Mouse (Mus musculus): ENCODE data around the gene Stn1. TPM values are rescaled to one million over a fixed set of nuclear protein-coding genes. Genes with fewer than 3 reads are reported as not detected.

Stn1 gene
- polyA plus RNA-seq, 1 experiment from 2014 or later, result 61.0 TPM

GRCm38 (mm10) chr19:47457711-47458503, 79.4 kb downstream of the Stn1 start:
- ATAC-seq (replicated peaks; ENCODE audit: insufficient number of reproducible peaks, low FRiP score, low TSS enrichment, low read depth), result no peak

GRCm38 (mm10) chr19:47456021-47456420, 81.3 kb downstream of the Stn1 start:
- Histone ChIP-seq H3K4me2 (ENCODE audit: low read depth, low read length) (no peak overlapping the region), H3K4me3 (ENCODE audit: low read depth, low read length) (no peak overlapping the region), H3K27me3 (ENCODE audit: control insufficient read depth, insufficient read depth, low read length) (no peaks in the 10 kb centered on the region), H3K36me3 (replicated peaks; ENCODE audit: control insufficient read depth, insufficient read depth, low read depth, low read length) (no peaks in the 10 kb centered on the region), H3K27ac (replicated peaks; ENCODE audit: low read depth, low read length) (no peak overlapping the region), H3K4me1 (ENCODE audit: control insufficient read depth, insufficient read depth, low read length) (no peaks in the 10 kb centered on the region), H3K9ac (replicated peaks; ENCODE audit: low read length) (no peak overlapping the region), H3K9me3 (replicated peaks; ENCODE audit: control insufficient read depth, low read length) (no peaks in the 10 kb centered on the region)
- DNase-seq (ENCODE audit: low spot score) (no peak), ATAC-seq (replicated peaks; ENCODE audit: insufficient number of reproducible peaks, low FRiP score, low TSS enrichment, low read depth) (no peak)
- 67% methylated on average over 6 of the region's 6 CpGs for WGBS

More at GRCm38 (mm10) chr19:47457711-47458503, 79.4 kb downstream of the Stn1 start:
- Histone ChIP-seq H3K9me3 (replicated peaks; ENCODE audit: control insufficient read depth, low read length) (no peaks in the 10 kb centered on the region), H3K4me1 (ENCODE audit: control insufficient read depth, insufficient read depth, low read length) (peaks cover 3% of the 10 kb centered on the region), H3K27ac (replicated peaks; ENCODE audit: low read depth, low read length) (no peak overlapping the region), H3K4me2 (ENCODE audit: low read depth, low read length) (no peak overlapping the region), H3K36me3 (replicated peaks; ENCODE audit: control insufficient read depth, insufficient read depth, low read depth, low read length) (no peaks in the 10 kb centered on the region), H3K9ac (replicated peaks; ENCODE audit: low read length) (no peak overlapping the region), H3K27me3 (ENCODE audit: control insufficient read depth, insufficient read depth, low read length) (no peaks in the 10 kb centered on the region), H3K4me3 (ENCODE audit: low read depth, low read length) (no peak overlapping the region)
- no peak for DNase-seq (ENCODE audit: low spot score)
- WGBS, result 69% methylated on average over 13 of the region's 13 CpGs

GRCm38 (mm10) chr19:47455001-47455755, 82.1 kb downstream of the Stn1 start:
- Histone ChIP-seq H3K9me3 (replicated peaks; ENCODE audit: control insufficient read depth, low read length) (no peaks in the 10 kb centered on the region), H3K9ac (replicated peaks; ENCODE audit: low read length) (no peak overlapping the region), H3K27me3 (ENCODE audit: control insufficient read depth, insufficient read depth, low read length) (no peaks in the 10 kb centered on the region), H3K4me1 (ENCODE audit: control insufficient read depth, insufficient read depth, low read length) (no peaks in the 10 kb centered on the region), H3K27ac (replicated peaks; ENCODE audit: low read depth, low read length) (no peak overlapping the region), H3K36me3 (replicated peaks; ENCODE audit: control insufficient read depth, insufficient read depth, low read depth, low read length) (no peaks in the 10 kb centered on the region), H3K4me3 (ENCODE audit: low read depth, low read length) (no peak overlapping the region), H3K4me2 (ENCODE audit: low read depth, low read length) (no peak overlapping the region)
- WGBS, result 89% methylated on average over 15 of the region's 15 CpGs
- DNase-seq (ENCODE audit: low spot score), result no peak
- ATAC-seq (replicated peaks; ENCODE audit: insufficient number of reproducible peaks, low FRiP score, low TSS enrichment, low read depth), result no peak

- Histone ChIP-seq H3K27me3 (ENCODE audit: control insufficient read depth, insufficient read depth, low read length) (no peaks in the 10 kb centered on the region), H3K9me3 (replicated peaks; ENCODE audit: control insufficient read depth, low read length) (no peaks in the 10 kb centered on the region), H3K4me1 (ENCODE audit: control insufficient read depth, insufficient read depth, low read length) (no peaks in the 10 kb centered on the region), H3K36me3 (replicated peaks; ENCODE audit: control insufficient read depth, insufficient read depth, low read depth, low read length) (no peaks in the 10 kb centered on the region), H3K4me3 (ENCODE audit: low read depth, low read length) (no peak overlapping the region), H3K4me2 (ENCODE audit: low read depth, low read length) (no peak overlapping the region), H3K27ac (replicated peaks; ENCODE audit: low read depth, low read length) (no peak overlapping the region), H3K9ac (replicated peaks; ENCODE audit: low read length) (no peak overlapping the region)
- DNase-seq (ENCODE audit: low spot score) (no peak), ATAC-seq (replicated peaks; ENCODE audit: insufficient number of reproducible peaks, low FRiP score, low TSS enrichment, low read depth) (no peak)
- 81% methylated on average over 11 of the region's 11 CpGs for WGBS
These were observed 82.9 kb downstream of the Stn1 start for GRCm38 (mm10) chr19:47454167-47455000.

- H3K9ac ChIP-seq (replicated peaks; ENCODE audit: low read length), result no peak overlapping the region
- no peaks in the 10 kb centered on the region for H3K9me3 ChIP-seq (replicated peaks; ENCODE audit: control insufficient read depth, low read length)
- no peak overlapping the region for H3K4me3 ChIP-seq (ENCODE audit: low read depth, low read length)
- no peaks in the 10 kb centered on the region for H3K4me1 ChIP-seq (ENCODE audit: control insufficient read depth, insufficient read depth, low read length)
- no peak overlapping the region for H3K4me2 ChIP-seq (ENCODE audit: low read depth, low read length)
- WGBS, result 84% methylated on average over 7 of the region's 7 CpGs
- DNase-seq (ENCODE audit: low spot score) (no peak), ATAC-seq (replicated peaks; ENCODE audit: insufficient number of reproducible peaks, low FRiP score, low TSS enrichment, low read depth) (no peak)
- H3K27ac ChIP-seq (replicated peaks; ENCODE audit: low read depth, low read length), result no peak overlapping the region
- no peaks in the 10 kb centered on the region for H3K36me3 ChIP-seq (replicated peaks; ENCODE audit: control insufficient read depth, insufficient read depth, low read depth, low read length)
- H3K27me3 ChIP-seq (ENCODE audit: control insufficient read depth, insufficient read depth, low read length), result no peaks in the 10 kb centered on the region
These were observed 84.0 kb downstream of the Stn1 start for GRCm38 (mm10) chr19:47453352-47453751.

GRCm38 (mm10) chr19:47452682-47453081, 84.6 kb downstream of the Stn1 start:
- 89% methylated on average over 10 of the region's 10 CpGs for WGBS
- H3K27ac ChIP-seq (replicated peaks; ENCODE audit: low read depth, low read length), result no peak overlapping the region
- no peak overlapping the region for H3K9ac ChIP-seq (replicated peaks; ENCODE audit: low read length)
- no peak overlapping the region for H3K4me2 ChIP-seq (ENCODE audit: low read depth, low read length)
- H3K36me3 ChIP-seq (replicated peaks; ENCODE audit: control insufficient read depth, insufficient read depth, low read depth, low read length), result no peaks in the 10 kb centered on the region
- no peak for ATAC-seq (replicated peaks; ENCODE audit: insufficient number of reproducible peaks, low FRiP score, low TSS enrichment, low read depth)
- H3K9me3 ChIP-seq (replicated peaks; ENCODE audit: control insufficient read depth, low read length), result no peaks in the 10 kb centered on the region
- DNase-seq (ENCODE audit: low spot score), result no peak
- no peaks in the 10 kb centered on the region for H3K27me3 ChIP-seq (ENCODE audit: control insufficient read depth, insufficient read depth, low read length)
- H3K4me1 ChIP-seq (ENCODE audit: control insufficient read depth, insufficient read depth, low read length), result no peaks in the 10 kb centered on the region
- H3K4me3 ChIP-seq (ENCODE audit: low read depth, low read length), result no peak overlapping the region

GRCm38 (mm10) chr19:47452211-47452610, 85.1 kb downstream of the Stn1 start:
- DNase-seq (ENCODE audit: low spot score), result no peak
- Histone ChIP-seq H3K36me3 (replicated peaks; ENCODE audit: control insufficient read depth, insufficient read depth, low read depth, low read length) (no peaks in the 10 kb centered on the region), H3K9me3 (replicated peaks; ENCODE audit: control insufficient read depth, low read length) (no peaks in the 10 kb centered on the region), H3K4me2 (ENCODE audit: low read depth, low read length) (no peak overlapping the region), H3K27me3 (ENCODE audit: control insufficient read depth, insufficient read depth, low read length) (no peaks in the 10 kb centered on the region), H3K9ac (replicated peaks; ENCODE audit: low read length) (no peak overlapping the region), H3K27ac (replicated peaks; ENCODE audit: low read depth, low read length) (no peak overlapping the region), H3K4me3 (ENCODE audit: low read depth, low read length) (no peak overlapping the region), H3K4me1 (ENCODE audit: control insufficient read depth, insufficient read depth, low read length) (no peaks in the 10 kb centered on the region)
- 79% methylated on average over 7 of the region's 7 CpGs for WGBS
- no peak for ATAC-seq (replicated peaks; ENCODE audit: insufficient number of reproducible peaks, low FRiP score, low TSS enrichment, low read depth)
